Mouse (Mus musculus): ENCODE data around the gene Pex7.

DNA sequence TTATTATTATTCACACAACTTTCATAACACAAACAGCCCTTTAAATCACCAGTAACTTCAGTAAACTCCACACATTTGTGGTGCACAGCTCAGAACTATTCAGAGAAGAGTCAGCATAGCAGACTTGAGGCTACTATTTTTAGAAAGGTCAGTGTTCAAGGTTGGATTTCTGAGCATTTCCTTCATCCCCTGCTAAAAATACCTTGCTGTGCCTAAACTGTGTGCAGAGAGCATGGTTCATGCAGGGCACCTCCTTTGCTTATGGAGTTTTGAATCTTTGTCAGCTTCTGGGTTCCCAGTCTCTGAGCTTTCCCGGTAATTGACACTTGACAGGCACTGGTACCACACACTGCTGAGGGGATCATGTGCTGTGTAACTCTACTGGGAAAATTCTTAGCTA is 20.7 kb upstream of the Pex7 start:
- TF ChIP-seq CTCF (IDR thresholded peaks at IDR 0.05; ENCODE audit: borderline replicate concordance, control insufficient read depth, extremely low read depth, insufficient read depth, low read length, poor library complexity) (no peak), POLR2A (IDR thresholded peaks at IDR 0.05; ENCODE audit: control insufficient read depth, extremely low read depth, insufficient read depth, low read length, poor library complexity) (no peak)
